Mouse (Mus musculus): Measurements from ENCODE around the gene Stat2. TPM values are rescaled to one million over a fixed set of nuclear protein-coding genes. Genes with fewer than 3 reads are reported as not detected.
"Not testable (repeated sequence)": the region's sequence is repeated elsewhere in the genome, so short reads cannot be mapped to it uniquely, and the experiment has no call there.

Gene Stat2
- polyA plus RNA-seq, 1 experiment = 8.1 TPM

DNA sequence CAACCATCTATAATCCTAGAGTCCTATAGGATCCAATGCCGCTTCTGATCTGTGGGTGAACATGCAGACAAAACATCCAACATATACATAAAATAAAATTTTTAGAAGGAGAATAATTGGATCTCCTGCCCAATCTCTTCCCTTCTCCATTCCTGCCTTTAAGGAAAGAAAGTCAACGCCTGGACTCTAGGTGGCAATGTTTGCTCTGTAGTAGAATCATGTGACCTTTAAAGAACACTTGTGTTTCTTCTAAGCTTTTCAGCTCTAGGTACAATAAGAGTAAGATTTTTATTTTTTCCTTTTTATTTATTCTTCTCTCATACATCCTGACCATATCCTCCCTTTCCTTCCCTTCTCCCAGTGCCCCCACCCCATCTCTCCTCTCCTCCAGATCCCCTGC lies 1.5 kb downstream of the Stat2 start:
- Histone ChIP-seq H3K4me3 (replicated peaks) (peak overlapping the region; percentile 81), H3K9me3 (no peaks in the 10 kb centered on the region), H3K27me3 (replicated peaks) (no peaks in the 10 kb centered on the region), H3K4me1 (peaks cover 37% of the 10 kb centered on the region), H3K36me3 (replicated peaks; ENCODE audit: low read length) (peaks cover 33% of the 10 kb centered on the region)
- TF ChIP-seq FLI1 (IDR thresholded peaks at IDR 0.05; ENCODE audit: low read length) = no peak
- no peak for TF ChIP-seq GATA1 (IDR thresholded peaks at IDR 0.05; ENCODE audit: borderline replicate concordance, low read length)

DNA sequence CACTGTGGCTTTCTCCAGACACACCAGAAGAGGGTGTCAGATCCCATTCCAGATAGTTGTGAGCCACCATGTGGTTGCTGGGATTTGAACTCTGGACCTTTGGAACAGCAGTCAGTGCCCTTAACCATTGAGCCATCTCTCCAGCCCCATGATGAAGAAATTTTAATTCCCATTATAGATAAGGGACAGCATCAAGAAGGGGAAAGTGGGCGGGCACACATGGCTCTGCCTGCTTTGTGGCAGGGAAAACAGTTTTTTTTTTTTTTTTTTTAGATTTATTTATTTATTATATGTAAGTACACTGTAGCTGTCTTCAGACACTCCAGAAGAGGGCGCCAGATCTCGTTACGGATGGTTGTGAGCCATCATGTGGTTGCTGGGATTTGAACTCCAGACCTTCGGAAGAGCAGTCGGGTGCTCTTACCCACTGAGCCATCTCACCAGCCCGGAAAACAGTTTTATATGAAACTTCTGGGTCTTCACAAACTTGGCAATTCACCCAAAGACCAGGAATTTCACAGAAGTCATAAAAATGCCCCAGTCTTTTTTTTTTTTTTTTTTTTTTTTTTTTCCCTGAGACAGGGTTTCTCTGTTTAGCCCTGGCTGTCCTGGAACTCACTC lies 2.6 kb downstream of the Stat2 start:
- not testable (repeated sequence) for H3K4me3 ChIP-seq (replicated peaks); H3K27me3 ChIP-seq (replicated peaks); H3K9me3 ChIP-seq
- Histone ChIP-seq H3K36me3 (replicated peaks; ENCODE audit: low read length) (peaks cover 44% of the 10 kb centered on the region), H3K4me1 (peaks cover 37% of the 10 kb centered on the region)

DNA sequence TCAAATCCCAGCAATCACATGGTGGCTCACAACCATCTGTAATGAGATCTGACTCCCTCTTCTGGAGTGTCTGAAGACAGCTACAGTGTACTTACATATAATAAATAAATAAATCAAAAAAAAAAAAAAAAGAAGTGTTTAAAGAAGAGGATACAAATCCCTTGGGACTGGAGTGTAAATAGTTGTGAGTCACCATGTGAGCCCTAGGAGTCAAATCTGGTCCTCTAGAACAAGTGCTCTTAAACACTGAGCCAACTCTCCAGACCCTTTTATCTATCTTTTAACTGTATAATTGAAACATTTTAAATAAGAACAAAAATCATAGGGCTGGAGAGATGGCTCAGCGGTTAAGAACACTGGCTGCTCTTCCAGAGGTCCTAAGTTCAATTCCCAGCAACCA lies 5.0 kb downstream of the Stat2 start:
- not testable (repeated sequence) for H3K9me3 ChIP-seq; H3K27me3 ChIP-seq (replicated peaks); H3K4me3 ChIP-seq (replicated peaks)
- Histone ChIP-seq H3K36me3 (replicated peaks; ENCODE audit: low read length) (peaks cover 67% of the 10 kb centered on the region), H3K4me1 (peaks cover 21% of the 10 kb centered on the region)

DNA sequence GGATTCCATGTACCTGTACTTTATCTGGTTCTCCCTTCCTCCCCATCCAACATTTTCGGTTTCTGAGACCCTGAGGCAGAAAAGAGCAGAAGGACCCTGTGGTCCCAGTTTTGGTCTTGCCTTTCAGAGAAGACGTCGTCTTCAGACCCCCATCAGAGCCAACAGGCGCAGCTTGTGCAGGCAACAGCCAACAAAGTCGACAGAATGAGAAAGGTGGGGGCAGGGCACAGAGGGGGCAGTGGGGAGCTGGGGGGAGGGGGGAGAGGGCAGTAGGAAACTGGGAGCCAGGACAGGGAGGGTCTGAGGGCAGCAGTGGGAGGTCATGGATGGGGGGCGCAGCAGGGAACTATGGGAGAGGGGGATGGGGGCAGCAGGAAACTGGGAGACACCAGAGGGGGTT lies 7.8 kb downstream of the Stat2 start:
- TF ChIP-seq FLI1 (IDR thresholded peaks at IDR 0.05; ENCODE audit: low read length) (no peak), GATA1 (IDR thresholded peaks at IDR 0.05; ENCODE audit: borderline replicate concordance, low read length) (no peak)
- Histone ChIP-seq H3K4me1 (peaks cover 10% of the 10 kb centered on the region; the same call in 1 of the 2 replicates), H3K9me3 (no peaks in the 10 kb centered on the region), H3K36me3 (replicated peaks; ENCODE audit: low read length) (peaks cover 91% of the 10 kb centered on the region), H3K4me3 (replicated peaks) (no peak overlapping the region), H3K27me3 (replicated peaks) (no peaks in the 10 kb centered on the region)

DNA sequence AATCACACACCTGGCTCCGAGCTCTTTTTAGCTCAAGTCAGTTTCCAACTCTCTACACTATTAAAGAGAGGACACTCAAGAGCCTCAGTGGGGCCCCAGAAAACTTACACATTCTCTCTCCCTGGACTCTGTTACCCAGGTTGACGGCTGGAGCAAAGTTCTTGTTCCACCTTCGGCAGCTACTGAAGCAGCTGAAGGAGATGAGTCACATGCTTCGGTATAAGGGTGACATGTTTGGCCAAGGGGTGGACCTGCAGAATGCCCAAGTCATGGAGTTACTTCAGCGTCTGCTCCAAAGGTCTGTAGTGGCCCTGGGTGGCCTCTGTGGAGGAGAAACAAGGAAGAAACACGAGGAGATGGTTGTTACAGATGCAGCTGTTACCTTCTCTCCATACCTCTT lies 10.6 kb downstream of the Stat2 start:
- TF ChIP-seq FLI1 (IDR thresholded peaks at IDR 0.05; ENCODE audit: low read length) (no peak), GATA1 (IDR thresholded peaks at IDR 0.05; ENCODE audit: borderline replicate concordance, low read length) (no peak)
- Histone ChIP-seq H3K27me3 (replicated peaks) (no peaks in the 10 kb centered on the region), H3K9me3 (no peaks in the 10 kb centered on the region), H3K36me3 (replicated peaks; ENCODE audit: low read length) (peaks cover 99% of the 10 kb centered on the region), H3K4me1 (peaks cover 3% of the 10 kb centered on the region; the same call in 1 of the 2 replicates), H3K4me3 (replicated peaks) (no peak overlapping the region)

DNA sequence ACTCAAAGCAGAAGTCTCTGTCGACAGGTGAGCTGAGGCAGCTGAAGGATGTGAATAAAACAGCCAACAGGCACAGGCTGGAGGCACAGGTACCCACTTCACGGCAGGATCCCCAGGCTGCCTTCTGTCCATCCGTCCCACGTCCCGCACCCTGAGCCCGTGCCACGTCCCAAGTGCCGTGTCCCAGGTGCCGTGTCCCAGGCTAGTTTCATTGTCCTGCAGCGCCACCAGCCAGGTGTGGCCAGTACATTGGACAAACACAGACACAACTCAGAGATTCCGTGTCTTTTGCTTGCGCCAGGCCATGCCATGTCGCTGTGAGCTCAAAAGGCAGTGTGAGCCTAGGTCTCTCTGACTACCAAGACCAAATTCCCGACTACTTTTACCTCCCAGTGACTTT lies 11.3 kb downstream of the Stat2 start:
- no peaks in the 10 kb centered on the region for H3K9me3 ChIP-seq
- no peak for TF ChIP-seq FLI1 (IDR thresholded peaks at IDR 0.05; ENCODE audit: low read length)
- TF ChIP-seq GATA1 (IDR thresholded peaks at IDR 0.05; ENCODE audit: borderline replicate concordance, low read length) = no peak
- no peaks in the 10 kb centered on the region for H3K27me3 ChIP-seq (replicated peaks)
- H3K36me3 ChIP-seq (replicated peaks; ENCODE audit: low read length) = peaks cover 99% of the 10 kb centered on the region
- peaks cover 3% of the 10 kb centered on the region; the same call in 1 of the 2 replicates for H3K4me1 ChIP-seq
- H3K4me3 ChIP-seq (replicated peaks) = no peak overlapping the region

DNA sequence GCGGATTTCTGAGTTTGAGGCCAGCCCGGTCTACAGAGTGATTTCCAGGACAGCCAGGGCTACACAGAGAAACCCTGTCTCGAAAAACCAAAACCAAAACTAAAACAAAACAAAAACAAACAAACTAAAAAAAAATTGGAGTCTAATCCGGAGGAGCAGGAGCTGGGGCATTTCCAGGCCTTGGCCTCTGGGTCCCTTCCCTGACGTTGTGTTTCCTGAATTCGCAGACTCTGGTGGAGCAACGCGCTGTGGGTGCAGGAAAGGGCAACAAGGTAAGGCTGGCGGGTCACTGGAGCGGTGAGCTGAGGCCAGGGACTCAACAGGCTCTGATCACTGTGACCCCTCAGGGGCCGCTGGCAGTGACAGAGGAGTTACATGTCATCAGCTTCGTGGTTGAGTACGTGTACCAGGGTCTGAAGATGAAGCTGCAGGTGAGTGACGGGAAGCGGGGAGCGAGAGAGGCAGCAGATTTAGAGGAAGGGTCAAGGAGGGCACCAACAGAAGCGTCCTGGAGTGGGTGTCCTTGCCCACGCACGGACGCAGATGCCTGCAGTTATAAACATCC lies 12.6 kb downstream of the Stat2 start:
- no peaks in the 10 kb centered on the region for H3K9me3 ChIP-seq
- H3K36me3 ChIP-seq (replicated peaks; ENCODE audit: low read length) = peaks cover 97% of the 10 kb centered on the region
- no peak overlapping the region for H3K4me3 ChIP-seq (replicated peaks)
- H3K4me1 ChIP-seq = peaks cover 3% of the 10 kb centered on the region; the same call in 1 of the 2 replicates
- TF ChIP-seq FLI1 (IDR thresholded peaks at IDR 0.05; ENCODE audit: low read length) = no peak
- no peak for TF ChIP-seq GATA1 (IDR thresholded peaks at IDR 0.05; ENCODE audit: borderline replicate concordance, low read length)
- no peaks in the 10 kb centered on the region for H3K27me3 ChIP-seq (replicated peaks)

DNA sequence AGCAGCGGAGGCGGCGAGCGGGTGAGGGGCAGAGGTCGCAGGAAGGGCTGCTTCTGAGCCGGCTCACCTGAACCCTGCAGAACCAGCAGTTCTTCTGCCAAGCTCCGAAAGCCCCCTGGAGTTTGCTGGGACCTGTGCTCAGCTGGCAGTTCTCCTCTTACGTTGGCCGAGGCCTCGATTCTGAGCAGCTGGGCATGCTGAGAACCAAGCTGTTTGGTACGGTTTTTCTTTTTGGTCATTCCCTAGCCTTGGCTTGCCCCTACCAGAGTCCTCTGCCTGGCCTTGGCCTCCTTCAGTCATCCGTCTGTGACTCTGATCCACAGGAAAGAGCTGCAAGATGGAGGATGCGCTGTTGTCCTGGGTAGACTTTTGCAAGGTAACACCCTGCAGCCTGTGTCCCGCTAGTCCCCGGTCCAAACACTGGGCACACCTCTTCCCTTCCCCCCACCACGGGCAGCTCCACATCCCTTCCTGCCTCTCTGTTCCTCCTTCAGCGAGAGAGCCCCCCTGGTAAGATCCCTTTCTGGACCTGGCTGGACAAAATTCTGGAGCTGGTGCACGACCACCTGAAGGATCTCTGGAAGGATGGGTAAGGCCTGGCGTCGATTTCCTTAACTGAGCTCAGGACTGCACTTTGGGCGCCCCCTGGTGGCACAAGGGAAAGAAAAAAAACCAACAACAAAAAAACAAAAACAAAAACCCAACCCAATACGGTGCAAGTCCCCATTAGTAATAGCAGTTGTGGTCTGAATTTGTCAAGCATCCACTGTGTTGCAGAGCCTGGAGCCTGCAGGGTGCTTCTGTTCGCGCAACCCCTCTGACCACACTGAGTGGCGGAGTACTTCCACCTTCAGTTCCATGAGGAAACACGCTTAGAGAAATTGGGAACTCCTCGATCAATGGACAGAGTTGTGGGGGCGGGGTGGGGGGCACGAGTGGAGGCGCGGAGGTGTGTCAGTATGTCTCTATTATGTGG lies 13.5 kb downstream of the Stat2 start:
- Histone ChIP-seq H3K36me3 (replicated peaks; ENCODE audit: low read length) (peaks cover 97% of the 10 kb centered on the region), H3K4me1 (peaks cover 3% of the 10 kb centered on the region; the same call in 1 of the 2 replicates), H3K27me3 (replicated peaks) (no peaks in the 10 kb centered on the region), H3K9me3 (no peaks in the 10 kb centered on the region), H3K4me3 (replicated peaks) (no peak overlapping the region)
- no peak for TF ChIP-seq FLI1 (IDR thresholded peaks at IDR 0.05; ENCODE audit: low read length)
- TF ChIP-seq GATA1 (IDR thresholded peaks at IDR 0.05; ENCODE audit: borderline replicate concordance, low read length) = no peak

DNA sequence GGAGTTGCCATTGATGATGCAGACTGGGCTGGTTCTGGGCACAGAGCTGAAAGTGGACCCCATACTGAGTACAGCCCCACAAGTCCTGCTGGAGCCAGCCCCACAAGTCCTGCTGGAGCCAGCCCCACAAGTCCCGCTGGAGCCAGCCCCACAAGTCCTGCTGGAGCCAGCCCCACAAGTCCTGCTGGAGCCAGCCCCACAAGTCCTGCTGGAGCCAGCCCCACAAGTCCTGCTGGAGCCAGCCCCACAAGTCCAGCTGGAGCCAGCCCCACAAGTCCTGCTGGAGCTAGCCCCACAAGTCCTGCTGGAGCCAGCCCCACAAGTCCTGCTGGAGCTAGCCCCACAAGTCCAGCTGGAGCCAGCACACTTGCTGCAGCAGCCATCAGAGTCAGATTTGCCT lies 20.2 kb downstream of the Stat2 start:
- not testable (repeated sequence) for H3K9me3 ChIP-seq; H3K4me1 ChIP-seq; H3K4me3 ChIP-seq (replicated peaks); H3K27me3 ChIP-seq (replicated peaks)
- peaks cover 76% of the 10 kb centered on the region for H3K36me3 ChIP-seq (replicated peaks; ENCODE audit: low read length)

DNA sequence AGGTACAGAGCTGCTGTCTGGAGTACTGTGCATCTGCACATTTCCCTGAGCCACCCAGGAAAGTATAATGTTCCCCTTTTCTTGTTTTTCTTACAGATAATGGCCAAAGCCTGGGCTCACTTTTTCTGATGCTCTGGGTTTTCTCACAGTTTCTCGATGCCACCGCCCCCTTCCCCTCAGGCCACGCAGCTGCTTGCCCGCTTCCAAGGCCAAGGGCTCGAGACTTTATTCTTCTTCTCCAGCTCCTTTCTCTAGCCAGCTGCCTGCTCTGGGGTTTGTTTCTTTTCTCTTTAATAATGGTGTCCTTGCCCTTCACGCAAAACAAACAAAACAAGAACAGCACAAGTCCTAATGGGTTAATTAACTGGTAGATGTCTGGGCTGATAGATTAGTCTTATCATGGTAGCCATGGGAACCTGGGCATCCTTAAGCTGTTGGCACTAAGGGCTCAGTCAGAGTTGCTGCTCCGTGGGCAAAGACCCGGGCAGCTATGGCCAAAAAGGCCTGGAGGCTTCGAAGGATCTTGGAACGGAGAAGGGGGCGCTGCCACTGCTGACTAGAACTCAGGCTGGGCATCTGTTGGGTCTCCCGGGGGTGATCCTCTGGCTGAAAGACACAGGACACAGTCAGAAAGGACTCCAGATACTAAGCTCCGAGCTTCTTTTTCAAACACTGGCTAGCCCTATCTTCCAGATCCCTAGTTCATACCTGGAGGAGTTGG lies 26.2 kb downstream of the Stat2 start:
- Histone ChIP-seq H3K36me3 (replicated peaks; ENCODE audit: low read length) (peaks cover 22% of the 10 kb centered on the region), H3K4me3 (replicated peaks) (no peak overlapping the region), H3K4me1 (peaks cover 26% of the 10 kb centered on the region), H3K9me3 (no peaks in the 10 kb centered on the region), H3K27me3 (replicated peaks) (no peaks in the 10 kb centered on the region)
- TF ChIP-seq FLI1 (IDR thresholded peaks at IDR 0.05; ENCODE audit: low read length) = no peak
- TF ChIP-seq GATA1 (IDR thresholded peaks at IDR 0.05; ENCODE audit: borderline replicate concordance, low read length) = no peak

All from megakaryocyte, embryonic 14.5 days (primary cell).